Mouse (Mus musculus): ENCODE measurements around the gene Dgki. TPM values are rescaled to one million over a fixed set of nuclear protein-coding genes. Genes with fewer than 3 reads are reported as not detected.

Dgki gene
- polyA plus RNA-seq, 1 experiment from 2014 or later = 0.88 TPM

Other genes starting within 250 kb of the Dgki start
- 36.8 and 39.9 TPM in 2 replicates for gene Creb3l2, start 142.0 kb upstream of the Dgki start, polyA plus RNA-seq (2014; fragmentation: Nextera tagmentation; extraction: Ambion mirVana)
- gene Akr1d1, start 230.0 kb upstream of the Dgki start, polyA plus RNA-seq (2014; fragmentation: Nextera tagmentation; extraction: Ambion mirVana) = not detected in 2 replicates